Mouse (Mus musculus) hindbrain, postnatal 0 days (tissue): ENCODE measurements around the gene Brat1. TPM values are rescaled to one million over a fixed set of nuclear protein-coding genes. Genes with fewer than 3 reads are reported as not detected.

Experiments used
- ATAC-seq: fragments of 200-750 bp; cut with Nextera tagmentation; 2 replicates; pipeline ENCODE4 v1.8.0; 2017; ENCODE audit warnings: mild to moderate bottlenecking, moderate TSS enrichment, moderate library complexity
- DNase-seq: peaks from one replicate; pipeline ENCODE4 v3.0.0-alpha.2; 2015; ENCODE audit warnings: low spot score
- H3K27ac ChIP-seq: fragments of 300-500 bp; sonication (generic); 2 replicates; pipeline ENCODE4 v1.5.1; 2014; ENCODE audit warnings: mild to moderate bottlenecking
- H3K27me3 ChIP-seq: fragments of 300-500 bp; sonication (generic); 2 replicates; pipeline ENCODE4 v1.6.1; 2014; ENCODE audit warnings: low read length, mixed read lengths; ENCODE audit not compliant: insufficient read depth
- H3K36me3 ChIP-seq: fragments of 300-500 bp; sonication (generic); 2 replicates; pipeline ENCODE4 v1.6.1; 2014; ENCODE audit warnings: low read length, mixed read lengths; ENCODE audit not compliant: insufficient read depth
- H3K4me1 ChIP-seq: fragments of 300-500 bp; sonication (generic); 2 replicates; pipeline ENCODE4 v1.6.1; 2014; ENCODE audit warnings: antibody characterized with exemption, low read length, mixed read lengths; ENCODE audit not compliant: insufficient read depth
- H3K4me2 ChIP-seq: fragments of 300-500 bp; sonication (generic); 2 replicates; pipeline ENCODE4 v1.6.1; 2014; ENCODE audit warnings: low read depth, mild to moderate bottlenecking, low read length, moderate library complexity, mixed read lengths
- H3K4me3 ChIP-seq: fragments of 300-500 bp; sonication (generic); 2 replicates; pipeline ENCODE4 v1.5.1; 2014; ENCODE audit warnings: low read length
- H3K9ac ChIP-seq: fragments of 300-500 bp; sonication (generic); replicated peaks from 2 replicates; pipeline ENCODE4 v1.6.1; 2014; ENCODE audit warnings: mild to moderate bottlenecking, low read length, moderate library complexity, mixed read lengths
- H3K9me3 ChIP-seq: fragments of 300-500 bp; sonication (generic); 2 replicates; pipeline ENCODE4 v1.6.1; 2016; ENCODE audit warnings: low read length, mixed read lengths
- CTCF ChIP-seq: IDR thresholded peaks from 2 replicates; pipeline ENCODE4 v1.5.1; 2016; ENCODE audit warnings: antibody characterized with exemption, control low read depth, low read depth
- WGBS: fragments of 180-500 bp; shearing (Covaris S2); extraction: QIAGEN DNeasy Blood & Tissue Kit; methylation state at CpG from one replicate; pipeline ENCODE4 v1.1.7; 2014; 5-methylcytosine and 5-hydroxymethylcytosine counted together
- polyA plus RNA-seq: library from polyadenylated mRNA; unstranded; fragments of >200 nt; fragmentation: Nextera tagmentation; extraction: Ambion mirVana; gene quantifications from 2 replicates; pipeline ENCODE4 v1.2.1, GENCODE M21; 2015
- total RNA-seq: library from RNA; depleted of rRNA; stranded (reverse); fragments of >200 nt; gene quantifications from 2 replicates; pipeline ENCODE4 v1.2.3, GENCODE M21; 2014

Brat1 gene
- total and polyA plus RNA-seq, 2 experiments from 2014 or later = 18.1 to 46.7 TPM

- no peak overlapping the region for H3K4me3 ChIP-seq
- H3K36me3 ChIP-seq = peaks cover 26% of the 10 kb centered on the region; the same call in 1 of the 2 replicates
- 0 out of 2 replicates have a peak, but pooled peaks have one; percentile 3 for TF ChIP-seq CTCF
- H3K4me2 ChIP-seq = no peak overlapping the region
- no peak overlapping the region for H3K9ac ChIP-seq
- ATAC-seq (no peak), DNase-seq (no peak)
- H3K27ac ChIP-seq = no peak overlapping the region
- no peaks in the 10 kb centered on the region for H3K9me3 ChIP-seq
- H3K27me3 ChIP-seq = no peaks in the 10 kb centered on the region
- WGBS = 82% methylated on average over 11 of the region's 11 CpGs
- H3K4me1 ChIP-seq = no peaks in the 10 kb centered on the region
These were observed 29.2 kb upstream of the Brat1 start for GRCm38 (mm10) chr5:140675640-140676039.

- Histone ChIP-seq H3K4me3 (no peak overlapping the region), H3K9ac (no peak overlapping the region), H3K27ac (no peak overlapping the region), H3K9me3 (no peaks in the 10 kb centered on the region), H3K27me3 (no peaks in the 10 kb centered on the region), H3K4me2 (no peak overlapping the region), H3K4me1 (no peaks in the 10 kb centered on the region), H3K36me3 (peaks cover 24% of the 10 kb centered on the region; the same call in 1 of the 2 replicates)
- DNase-seq = no peak
- TF ChIP-seq CTCF = no peak
- ATAC-seq = no peak
- WGBS = 89% methylated on average over 6 of the region's 6 CpGs
These were observed 27.7 kb upstream of the Brat1 start for GRCm38 (mm10) chr5:140677137-140677536.

GRCm38 (mm10) chr5:140680051-140680450, 24.8 kb upstream of the Brat1 start:
- no peak overlapping the region for H3K4me2 ChIP-seq
- ATAC-seq (no peak), DNase-seq (no peak)
- H3K9me3 ChIP-seq = no peaks in the 10 kb centered on the region
- TF ChIP-seq CTCF = no peak
- no peak overlapping the region for H3K9ac ChIP-seq
- no peaks in the 10 kb centered on the region for H3K27me3 ChIP-seq
- H3K4me3 ChIP-seq = no peak overlapping the region
- no peaks in the 10 kb centered on the region for H3K4me1 ChIP-seq
- H3K27ac ChIP-seq = no peak overlapping the region
- WGBS = 89% methylated on average over 6 of the region's 6 CpGs
- peaks cover 18% of the 10 kb centered on the region; the same call in 1 of the 2 replicates for H3K36me3 ChIP-seq

- DNase-seq (no peak), ATAC-seq (no peak)
- H3K27ac ChIP-seq = no peak overlapping the region
- TF ChIP-seq CTCF = no peak
- H3K9me3 ChIP-seq = no peaks in the 10 kb centered on the region
- no peaks in the 10 kb centered on the region for H3K4me1 ChIP-seq
- H3K9ac ChIP-seq = no peak overlapping the region
- no peak overlapping the region for H3K4me2 ChIP-seq
- peaks cover 12% of the 10 kb centered on the region; the same call in 1 of the 2 replicates for H3K36me3 ChIP-seq
- H3K27me3 ChIP-seq = no peaks in the 10 kb centered on the region
- WGBS = 91% methylated on average over 1 of the region's 1 CpGs
- no peak overlapping the region for H3K4me3 ChIP-seq
These were observed 23.9 kb upstream of the Brat1 start for GRCm38 (mm10) chr5:140680950-140681349.

GRCm38 (mm10) chr5:140682113-140682512, 22.7 kb upstream of the Brat1 start:
- no peaks in the 10 kb centered on the region for H3K9me3 ChIP-seq
- H3K27me3 ChIP-seq = no peaks in the 10 kb centered on the region
- 96% methylated on average over 6 of the region's 6 CpGs for WGBS
- no peak overlapping the region for H3K4me3 ChIP-seq
- ATAC-seq (no peak), DNase-seq (no peak)
- H3K9ac ChIP-seq = no peak overlapping the region
- H3K4me1 ChIP-seq = no peaks in the 10 kb centered on the region
- no peak overlapping the region for H3K4me2 ChIP-seq
- TF ChIP-seq CTCF = no peak
- peaks cover 6% of the 10 kb centered on the region; the same call in 1 of the 2 replicates for H3K36me3 ChIP-seq
- H3K27ac ChIP-seq = no peak overlapping the region

GRCm38 (mm10) chr5:140684343-140685148, 20.3 kb upstream of the Brat1 start:
- Histone ChIP-seq H3K4me3 (no peak overlapping the region), H3K9me3 (no peaks in the 10 kb centered on the region), H3K27me3 (no peaks in the 10 kb centered on the region), H3K27ac (no peak overlapping the region), H3K4me1 (no peaks in the 10 kb centered on the region), H3K9ac (no peak overlapping the region), H3K4me2 (no peak overlapping the region), H3K36me3 (peaks cover 13% of the 10 kb centered on the region; the same call in 1 of the 2 replicates)
- ATAC-seq (peak; percentile 75), DNase-seq (peak; percentile 84)
- WGBS = 59% methylated on average over 16 of the region's 16 CpGs
- peak; percentile 87 for TF ChIP-seq CTCF

- 85% methylated on average over 3 of the region's 3 CpGs for WGBS
- Histone ChIP-seq H3K4me3 (no peak overlapping the region), H3K27me3 (no peaks in the 10 kb centered on the region), H3K9ac (no peak overlapping the region), H3K4me2 (no peak overlapping the region), H3K9me3 (no peaks in the 10 kb centered on the region), H3K27ac (no peak overlapping the region), H3K36me3 (peaks cover 20% of the 10 kb centered on the region; the same call in 1 of the 2 replicates), H3K4me1 (no peaks in the 10 kb centered on the region)
- ATAC-seq (no peak), DNase-seq (no peak)
- no peak for TF ChIP-seq CTCF
These were observed 16.4 kb upstream of the Brat1 start for GRCm38 (mm10) chr5:140688434-140688833.
